Mouse (Mus musculus): ENCODE results near the gene Rbak.
"Not testable (repeated sequence)": the region's sequence is repeated elsewhere in the genome, so short reads cannot be mapped to it uniquely, and the experiment has no call there.

Gene Rbak

GRCm38 (mm10) chr5:143180255-143181076 is at the start of gene Rbak, which contains the start of gene Spdye4b:
Rbak (minus strand) TSS chr5:143180775.
Spdye4b (plus strand) TSS chr5:143181017.
- DNase-seq (ENCODE audit: low read depth), result peak; percentile 96

- DNase-seq (ENCODE audit: low read depth), result no peak
These were observed 46.2 kb upstream of the Rbak start, which contains the start of gene Spdye4a for GRCm38 (mm10) chr5:143226790-143227189. Spdye4a (minus strand) TSS chr5:143226890.

GRCm38 (mm10) chr5:143222287-143222686 is 41.7 kb upstream of the Rbak start:
- no peak for DNase-seq (ENCODE audit: low read depth)

DNA sequence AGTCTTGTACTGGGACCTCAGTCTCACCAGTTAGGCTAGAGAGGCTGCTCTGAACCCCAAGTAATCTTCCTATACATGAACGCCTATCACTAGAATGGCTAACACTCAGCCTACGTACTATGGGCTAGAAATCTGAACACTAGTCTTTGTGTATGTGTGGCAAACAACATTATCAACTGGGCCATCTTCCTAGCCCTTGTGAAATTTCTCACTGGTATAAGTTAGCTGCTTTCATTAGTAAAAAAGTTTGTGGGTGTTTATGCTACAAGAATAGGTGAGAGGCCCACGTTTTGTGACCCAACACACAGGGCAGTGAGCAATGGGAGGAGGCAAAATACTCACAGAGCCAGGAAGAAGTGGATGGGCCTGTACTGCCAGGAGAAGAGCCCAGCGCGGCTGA is 40.4 kb upstream of the Rbak start:
- DNase-seq (ENCODE audit: low read depth), result no peak

GRCm38 (mm10) chr5:143213832-143214231 is 33.3 kb upstream of the Rbak start:
- no peak for DNase-seq (ENCODE audit: low read depth)

DNA sequence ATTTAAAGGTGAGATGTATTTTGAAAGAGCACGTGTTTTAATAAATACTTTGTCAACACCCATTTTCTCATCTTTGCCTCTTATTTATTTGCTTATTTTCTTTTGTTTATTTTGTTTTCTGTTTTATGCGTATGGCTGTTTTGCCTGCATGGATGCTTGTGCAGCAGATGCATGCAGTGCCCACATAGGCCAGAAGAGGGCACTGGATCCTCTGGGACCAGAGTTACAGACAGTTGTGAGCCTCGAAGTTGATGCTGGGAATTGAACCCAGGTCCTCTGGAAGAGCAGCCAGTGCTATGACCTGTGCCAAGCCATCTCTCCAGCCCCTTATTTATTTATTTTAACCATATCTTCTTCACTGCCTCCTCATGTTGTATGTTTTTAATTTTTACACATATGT is 24.4 kb upstream of the Rbak start:
- no peak for DNase-seq (ENCODE audit: low read depth)

- no peak for DNase-seq (ENCODE audit: low read depth)
These were observed 15.9 kb upstream of the Rbak start for GRCm38 (mm10) chr5:143196506-143196905.

DNA sequence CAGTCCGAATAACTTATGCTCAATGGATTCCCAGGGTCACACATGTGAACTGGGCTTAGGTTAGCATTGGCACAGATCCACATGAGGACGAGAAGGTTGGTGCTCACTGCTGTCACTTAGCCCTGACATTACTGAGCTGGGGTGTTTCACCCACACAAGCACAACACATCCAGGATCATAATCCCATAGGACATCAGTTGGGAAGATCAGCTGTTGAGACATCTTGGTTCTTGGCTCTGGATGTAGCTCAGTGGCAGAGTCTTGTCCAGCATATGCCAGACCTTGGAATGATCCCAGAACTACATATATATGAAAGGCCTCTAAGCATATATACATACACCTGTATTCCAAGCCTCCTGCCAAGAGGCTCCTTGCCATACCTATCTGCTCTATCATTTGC is 14.6 kb upstream of the Rbak start:
- DNase-seq (ENCODE audit: low read depth), result no peak

GRCm38 (mm10) chr5:143194747-143195146 is 14.2 kb upstream of the Rbak start:
- DNase-seq (ENCODE audit: low read depth), result peak; percentile 31

- DNase-seq (ENCODE audit: low read depth), result no peak
These were observed 12.2 kb upstream of the Rbak start for GRCm38 (mm10) chr5:143192806-143193205.

- not testable (repeated sequence) for DNase-seq (ENCODE audit: low read depth)
These were observed 7.4 kb upstream of the Rbak start for GRCm38 (mm10) chr5:143188014-143188413.

DNA sequence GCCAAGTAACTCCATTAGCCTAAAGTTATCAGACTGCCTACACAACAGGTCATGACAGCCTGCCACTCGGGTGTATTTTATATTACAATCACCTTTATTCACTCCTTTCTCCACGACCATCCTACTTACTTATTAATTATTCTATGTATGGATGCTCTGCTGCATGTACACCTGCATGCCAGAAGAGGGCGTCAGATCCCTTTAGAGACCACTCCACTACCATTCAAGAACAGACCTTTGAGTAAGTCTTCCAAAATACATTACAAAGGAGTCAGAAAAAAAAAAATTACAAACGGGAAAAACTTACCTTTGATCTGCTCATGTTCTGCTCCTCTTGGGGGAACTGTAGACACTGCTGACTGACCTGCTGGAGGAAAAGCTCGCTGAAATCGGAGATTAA is 1.4 kb downstream of the Rbak start:
- peak; percentile 75 for DNase-seq (ENCODE audit: low read depth)

- DNase-seq (ENCODE audit: low read depth), result peak; percentile 54
These were observed 2.9 kb downstream of the Rbak start for GRCm38 (mm10) chr5:143177541-143178200.

GRCm38 (mm10) chr5:143175970-143176369 is 4.6 kb downstream of the Rbak start:
- peak; percentile 55 for DNase-seq (ENCODE audit: low read depth)

GRCm38 (mm10) chr5:143165508-143166070 is 15.0 kb downstream of the Rbak start:
- DNase-seq (ENCODE audit: low read depth), result no peak

DNA sequence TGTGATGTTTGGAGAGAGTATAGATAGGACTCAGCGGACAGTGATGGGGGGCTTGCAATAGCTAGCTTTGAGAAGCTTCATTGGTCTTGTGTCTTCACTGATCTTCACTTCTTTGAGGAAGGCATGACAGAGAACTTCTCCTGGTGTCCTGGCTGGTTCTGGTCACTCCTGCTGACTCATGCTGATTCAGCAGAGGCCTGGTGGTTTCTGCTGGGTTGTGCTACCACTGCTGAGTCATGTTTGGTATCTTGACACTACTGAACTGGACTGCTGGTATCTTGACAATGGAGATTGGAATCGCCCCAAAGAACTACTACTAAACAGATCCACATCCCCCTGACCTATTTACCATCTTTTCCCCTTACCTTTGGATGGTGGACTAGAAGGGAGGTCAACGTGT is 25.0 kb downstream of the Rbak start:
- DNase-seq (ENCODE audit: low read depth), result peak; percentile 61

GRCm38 (mm10) chr5:143153756-143154155 is 26.8 kb downstream of the Rbak start:
- no peak for DNase-seq (ENCODE audit: low read depth)

- DNase-seq (ENCODE audit: low read depth), result no peak
These were observed 30.5 kb downstream of the Rbak start for GRCm38 (mm10) chr5:143150044-143150443.

GRCm38 (mm10) chr5:143149536-143149935 is 31.0 kb downstream of the Rbak start:
- no peak for DNase-seq (ENCODE audit: low read depth)

DNA sequence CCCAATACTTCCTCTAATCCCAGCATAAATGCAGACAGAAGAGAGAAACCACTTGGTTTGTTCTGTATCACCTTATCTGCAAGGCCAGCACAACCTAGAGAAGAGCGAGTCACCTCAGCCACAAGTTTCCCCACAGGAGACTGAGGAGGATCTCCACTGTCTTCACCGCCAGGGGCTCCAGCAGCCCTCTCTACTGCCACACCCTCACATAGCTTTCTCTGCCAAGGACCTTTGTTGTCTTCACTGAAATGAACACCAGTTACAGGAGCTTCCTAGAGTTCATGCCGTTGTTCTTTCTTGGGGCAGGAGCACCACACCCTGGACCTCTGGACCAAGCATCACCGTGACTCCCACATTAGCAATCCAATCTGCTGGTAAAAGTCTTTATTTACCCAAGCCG is 31.9 kb downstream of the Rbak start:
- peak; percentile 14 for DNase-seq (ENCODE audit: low read depth)

DNA sequence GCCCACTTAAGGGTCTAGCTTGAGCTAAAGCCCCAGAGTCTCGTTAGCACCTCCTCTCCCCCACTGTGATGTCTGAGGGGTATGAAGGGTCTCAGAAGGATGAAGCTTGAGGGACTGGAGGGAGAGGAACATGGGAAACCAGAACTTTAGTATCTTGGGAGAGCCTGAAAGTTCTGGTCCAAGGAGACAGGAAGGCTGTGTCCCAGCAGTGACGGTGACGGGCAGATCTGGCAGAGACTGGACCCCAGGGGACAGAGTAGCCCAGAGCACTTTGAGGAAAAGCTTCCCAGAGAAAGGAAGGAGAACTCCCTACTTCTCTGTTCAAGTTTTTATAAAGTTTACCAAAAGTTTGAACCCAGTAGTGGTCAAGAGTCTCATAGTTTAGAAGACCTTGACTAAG is 33.1 kb downstream of the Rbak start, which contains the start of gene Olfr718-ps1:
Olfr718-ps1 (minus strand) TSS at position 101 of the 400 bp plus-strand sequence.
- DNase-seq (ENCODE audit: low read depth), result no peak

DNA sequence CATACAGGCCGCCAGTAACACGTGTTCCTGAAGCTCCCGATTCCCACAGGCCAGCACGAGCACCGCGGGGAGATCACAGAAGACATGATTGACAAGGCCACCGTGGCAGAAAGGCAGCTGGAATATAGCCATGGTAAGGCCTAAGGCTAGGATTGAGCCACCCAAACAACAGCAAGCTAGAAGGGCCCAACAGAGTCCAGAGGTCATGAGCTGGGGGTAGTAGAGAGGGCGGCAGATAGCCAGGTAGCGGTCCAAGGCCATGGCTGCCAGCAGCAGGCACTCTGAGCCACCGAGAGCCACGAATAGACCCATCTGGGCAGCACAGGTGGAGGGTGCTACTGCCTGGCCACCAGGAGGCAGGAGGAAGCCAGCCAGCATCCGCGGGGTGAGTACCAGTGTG is 43.0 kb downstream of the Rbak start:
- no peak for DNase-seq (ENCODE audit: low read depth)

GRCm38 (mm10) chr5:143135042-143135441 is 45.5 kb downstream of the Rbak start:
- DNase-seq (ENCODE audit: low read depth), result peak; percentile 74
